Mouse (Mus musculus) intestine, embryonic 14.5 days (tissue): Measurements from ENCODE around the gene Anapc16. TPM values are rescaled to one million over a fixed set of nuclear protein-coding genes. Genes with fewer than 3 reads are reported as not detected.

ENCODE experiments used
- polyA plus RNA-seq: library from polyadenylated mRNA; unstranded; fragments of >200 nt; fragmentation: Nextera tagmentation; extraction: Ambion mirVana; gene quantifications from 2 replicates; pipeline ENCODE4 v1.2.1, GENCODE M21; 2014

Anapc16 gene
- polyA plus RNA-seq, 1 experiment from 2014 or later, result 107 TPM

Other genes starting within 250 kb of the Anapc16 start
- gene Dnajb12, start 123.6 kb downstream of the Anapc16 start, polyA plus RNA-seq, result 27.5 and 28.6 TPM in 2 replicates
- gene Ddit4, start 51.3 kb downstream of the Anapc16 start, polyA plus RNA-seq, result 2.0 and 3.0 TPM in 2 replicates
- 48.2 and 48.7 TPM in 2 replicates for gene Ascc1, start 330 bp downstream of the Anapc16 start, polyA plus RNA-seq
- 3.1 and 3.7 TPM in 2 replicates for gene Spock2, start 103.1 kb upstream of the Anapc16 start, polyA plus RNA-seq
- gene Chst3, start 216.1 kb upstream of the Anapc16 start, polyA plus RNA-seq, result 1.3 and 1.7 TPM in 2 replicates